Mouse (Mus musculus): ENCODE results near the gene Ddx58.

Ddx58 gene

DNA sequence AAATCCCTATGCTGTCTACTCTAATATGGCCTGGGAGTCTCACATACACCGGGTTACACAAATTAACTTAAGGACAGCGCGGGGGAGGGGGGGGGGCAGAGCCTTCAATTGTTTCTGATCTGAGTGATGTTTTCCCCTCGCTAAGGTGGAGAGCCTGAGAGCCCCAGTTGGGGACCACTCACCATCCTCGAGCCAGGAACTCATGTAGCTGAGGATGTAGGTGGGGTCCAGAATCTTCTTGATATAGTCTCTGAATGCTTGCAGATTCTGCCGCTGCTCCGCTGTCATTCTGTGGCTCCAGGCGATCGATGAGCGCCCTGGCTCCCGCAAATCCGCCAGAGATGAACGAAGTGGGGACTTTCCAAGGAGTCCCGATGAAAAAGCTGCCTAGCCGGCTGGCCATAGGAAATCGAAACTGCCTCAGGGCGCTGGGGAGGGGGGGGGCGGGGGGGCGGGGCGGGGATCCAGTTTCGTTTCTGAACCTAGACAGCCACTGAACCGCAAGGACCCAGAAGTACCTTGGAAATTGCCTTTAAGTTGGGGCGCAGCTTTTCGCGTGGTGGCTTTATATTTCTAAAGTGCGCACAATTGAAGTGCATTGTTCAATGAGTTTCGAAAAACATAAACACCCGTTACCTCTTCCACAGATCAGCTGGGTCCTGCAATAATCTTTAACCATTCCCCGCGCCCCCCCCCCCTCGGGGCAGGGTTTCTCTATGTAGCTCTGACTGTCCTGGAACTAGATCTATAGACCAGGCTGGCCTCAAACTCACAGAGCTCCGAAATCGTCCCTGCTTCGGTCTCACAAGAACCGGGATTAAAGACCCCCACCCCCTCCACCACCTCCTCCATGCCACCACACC is at the start of gene Ddx58:
Gene Ddx58 (minus strand): TSS at position 420 of the 863 bp plus-strand sequence.
- DNase-seq: peak; percentile 53

DNA sequence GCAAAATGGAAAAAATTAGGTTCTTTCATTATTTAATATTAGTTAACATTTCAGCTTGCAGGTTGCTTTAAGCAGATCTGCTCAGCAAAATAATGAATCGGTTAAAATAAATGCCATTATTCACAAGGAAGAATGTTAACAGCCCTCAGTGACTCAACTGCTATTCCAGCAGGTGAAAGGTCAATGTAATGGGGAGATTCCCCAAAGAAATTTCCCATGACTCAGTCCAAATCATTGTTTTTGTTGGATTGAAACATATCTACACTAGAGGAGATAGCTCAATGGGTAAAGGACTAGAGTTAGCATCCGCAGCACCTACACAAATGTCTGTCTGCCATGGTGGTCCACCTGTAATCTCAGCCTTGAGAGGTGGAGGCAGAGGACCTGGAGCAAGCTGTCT is 49.4 kb upstream of the Ddx58 start:
- no peak for DNase-seq

DNA sequence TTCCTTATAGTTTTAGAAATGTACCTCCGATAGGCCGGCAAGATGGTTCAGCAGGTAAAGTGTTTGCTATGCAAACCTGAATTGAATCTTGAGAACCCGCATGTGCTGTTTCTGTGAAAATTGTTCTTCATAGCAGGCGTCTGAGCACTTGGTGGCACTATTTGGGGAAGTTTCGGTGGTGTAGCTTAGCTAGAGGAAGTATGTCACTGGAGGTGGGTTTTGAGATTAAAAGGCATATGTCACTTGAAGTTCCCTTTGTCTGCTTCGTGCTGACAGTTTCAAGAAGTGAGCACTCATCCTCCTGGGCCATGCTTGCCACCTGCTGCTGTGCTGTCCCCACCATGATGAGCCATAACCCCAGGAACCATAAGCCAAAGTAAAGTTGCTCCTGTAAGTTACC is 47.8 kb upstream of the Ddx58 start:
- no peak for DNase-seq

DNA sequence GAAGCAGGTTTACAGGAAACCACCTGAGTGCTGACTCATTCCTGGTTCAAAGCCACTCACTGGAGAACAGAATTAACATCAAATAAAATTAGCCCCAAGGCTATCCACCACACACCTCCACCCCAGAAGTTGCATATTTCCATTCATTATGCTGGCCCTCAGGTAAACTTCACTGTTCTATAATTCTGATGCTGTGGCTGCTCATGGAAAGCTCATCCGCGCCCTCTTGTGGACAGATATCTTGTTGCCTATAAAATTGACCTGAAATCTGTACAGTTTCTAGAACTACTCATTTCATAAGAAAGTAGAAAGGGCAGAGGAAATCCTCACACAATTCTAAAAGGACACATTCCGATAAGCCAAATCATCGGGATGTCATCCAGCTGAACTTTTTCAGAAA is 46.0 kb upstream of the Ddx58 start:
- DNase-seq: peak; percentile 84

DNA sequence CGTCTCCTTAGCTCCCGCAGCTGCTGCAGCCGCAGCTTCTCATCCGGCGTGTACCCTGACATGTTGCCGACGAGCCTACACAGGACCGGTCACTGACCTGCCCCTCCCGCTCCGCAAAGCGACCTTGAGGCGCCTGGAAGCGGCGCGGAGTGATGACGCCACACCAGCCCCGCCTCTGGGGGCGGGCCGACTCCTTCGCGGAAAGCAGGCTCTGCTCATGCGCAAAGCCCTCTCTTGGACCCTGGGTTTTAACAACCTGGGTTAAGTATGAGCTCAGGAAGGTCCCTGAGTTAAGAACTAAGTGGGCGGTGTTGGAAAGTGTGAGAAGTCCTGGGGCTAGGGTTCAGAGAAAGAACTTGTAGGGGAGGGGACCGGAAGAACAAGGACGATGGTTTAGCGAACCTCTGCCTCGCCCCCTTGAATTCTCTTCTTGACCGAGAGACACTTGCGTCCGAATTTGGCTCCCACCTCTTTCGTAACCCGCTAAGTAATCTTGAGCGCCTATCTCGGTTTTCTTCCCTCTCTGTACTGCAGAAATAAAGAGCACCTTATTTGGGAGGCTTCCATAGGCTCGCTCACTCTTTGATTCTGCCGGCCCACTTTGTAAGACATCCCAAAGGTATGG is 39.8 kb upstream of the Ddx58 start, which contains the start of gene Ndufb6:
Gene Ndufb6 (minus strand): TSS at position 146 of the 625 bp plus-strand sequence.
- peak; percentile 97 for DNase-seq

DNA sequence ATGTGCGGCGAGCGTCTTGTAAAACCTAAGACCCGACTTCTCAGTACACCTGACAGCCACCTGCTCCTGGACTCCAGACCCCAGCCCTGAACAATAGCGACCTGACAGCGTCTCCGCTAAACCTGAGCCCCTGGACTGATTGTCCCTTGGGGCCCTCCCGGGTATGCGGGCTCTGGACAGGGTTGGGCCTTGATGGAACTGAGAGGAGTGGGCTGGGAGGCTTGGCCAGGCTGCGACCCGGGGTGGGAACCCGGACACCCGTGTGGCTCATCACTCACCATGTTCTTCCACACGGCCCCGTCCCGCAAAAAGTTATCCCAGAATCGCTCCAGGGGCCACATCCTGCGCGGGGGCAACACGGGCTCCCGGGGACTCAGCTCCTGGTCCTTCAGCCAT is 39.2 kb upstream of the Ddx58 start:
- no peak for DNase-seq

DNA sequence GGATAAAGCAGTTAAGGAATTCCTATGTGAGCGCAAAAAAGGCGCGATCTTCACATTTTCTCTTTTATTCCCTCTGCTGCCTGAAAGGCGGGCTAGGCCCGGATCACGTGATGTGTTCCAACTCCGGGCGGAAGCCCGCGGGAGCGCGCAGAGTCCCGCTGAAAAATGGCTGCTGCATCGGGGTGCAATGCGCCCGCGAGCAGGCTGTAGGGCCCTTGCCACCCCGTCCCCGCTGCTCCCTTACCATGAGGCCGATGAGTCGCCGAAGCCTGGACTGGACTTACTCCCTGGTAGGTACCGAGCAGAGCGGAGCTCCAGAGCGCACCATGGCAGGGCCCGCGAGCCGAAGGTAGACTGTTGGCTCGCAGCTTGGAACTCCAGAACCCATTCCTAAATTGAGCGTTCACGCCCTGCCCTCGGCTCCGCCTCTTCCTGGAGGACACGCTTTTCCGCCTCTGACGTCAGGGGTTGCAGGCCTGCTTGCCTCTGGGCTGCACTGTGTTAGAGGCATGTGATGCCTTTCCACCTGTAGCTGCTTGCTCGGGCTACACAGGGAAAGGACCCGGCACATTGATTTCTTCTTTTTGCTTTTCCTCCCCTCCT is 29.9 kb upstream of the Ddx58 start, which contains the start of the genes Smim27 and Topors:
Gene Smim27 (plus strand): TSS at position 150 of the 603 bp plus-strand sequence.
Gene Topors (minus strand): TSS at position 421 of the 603 bp plus-strand sequence.
- peak; percentile 92 for DNase-seq

DNA sequence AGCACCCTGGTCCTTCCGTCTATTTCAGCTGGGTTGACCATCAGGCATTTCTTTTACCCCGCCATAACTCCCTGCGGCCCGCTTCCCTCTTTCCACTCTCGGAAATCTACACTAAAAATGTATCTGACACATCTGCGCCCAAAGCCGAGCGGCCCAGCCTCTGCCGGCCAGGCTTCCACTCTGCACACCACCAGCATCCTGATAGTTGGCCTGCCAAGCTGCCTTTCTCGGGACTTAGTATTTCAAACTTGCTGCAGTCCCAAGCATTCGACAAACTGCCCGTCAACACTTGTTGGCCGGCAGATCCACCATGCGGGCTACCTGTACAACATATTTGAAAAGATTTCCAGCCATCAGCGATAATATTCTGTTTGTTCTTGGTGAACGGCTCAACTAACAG is 29.2 kb upstream of the Ddx58 start:
- peak; percentile 57 for DNase-seq

DNA sequence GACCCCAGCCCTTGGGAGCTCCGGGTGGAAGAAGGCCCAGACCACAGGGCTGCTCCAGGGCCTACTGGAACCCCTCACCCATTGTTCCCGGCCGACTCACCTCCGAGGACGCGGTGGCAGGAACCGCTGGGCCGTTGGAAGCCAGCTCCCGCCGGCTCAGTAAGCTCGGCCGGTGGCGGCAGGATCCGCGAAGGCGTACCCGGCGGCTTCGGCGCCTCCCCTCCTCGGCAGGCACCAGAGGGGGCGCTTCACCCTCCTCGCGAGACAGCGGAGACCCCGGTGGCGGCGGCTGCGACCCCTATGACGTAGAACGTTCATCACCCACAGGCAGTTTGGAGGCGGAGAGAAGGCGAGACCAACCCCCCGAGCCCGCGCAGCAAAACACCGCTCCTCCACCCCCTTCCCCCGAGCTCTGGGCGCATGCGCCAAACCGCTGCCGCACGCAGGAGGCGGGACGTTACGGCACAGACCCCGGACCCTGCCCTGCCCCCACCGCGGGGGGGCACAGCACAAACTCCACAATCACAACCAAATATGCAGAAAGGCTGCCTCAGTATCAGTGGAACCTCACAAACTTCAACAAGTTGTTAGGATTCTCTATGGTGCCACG is 28.7 kb upstream of the Ddx58 start:
- peak; percentile 97 for DNase-seq

DNA sequence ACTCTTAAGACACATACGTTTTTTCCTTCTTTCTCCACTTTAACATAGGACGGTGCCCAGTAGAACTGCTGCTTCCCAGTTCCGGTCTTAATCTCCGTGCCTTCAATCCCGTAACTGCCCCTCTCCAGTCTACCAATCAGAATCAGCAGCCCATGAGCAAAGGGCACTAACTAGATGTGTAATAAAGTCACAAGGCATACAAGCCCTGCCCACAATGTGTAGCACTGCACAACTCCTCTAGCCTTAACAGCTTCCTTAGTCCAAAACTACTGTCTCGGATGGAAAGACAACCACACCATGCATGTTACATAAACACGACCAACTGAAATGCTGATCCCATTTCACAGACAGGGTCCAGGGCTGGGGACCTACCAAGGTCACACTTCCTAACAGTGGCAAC is 28.1 kb upstream of the Ddx58 start:
- DNase-seq: no peak

DNA sequence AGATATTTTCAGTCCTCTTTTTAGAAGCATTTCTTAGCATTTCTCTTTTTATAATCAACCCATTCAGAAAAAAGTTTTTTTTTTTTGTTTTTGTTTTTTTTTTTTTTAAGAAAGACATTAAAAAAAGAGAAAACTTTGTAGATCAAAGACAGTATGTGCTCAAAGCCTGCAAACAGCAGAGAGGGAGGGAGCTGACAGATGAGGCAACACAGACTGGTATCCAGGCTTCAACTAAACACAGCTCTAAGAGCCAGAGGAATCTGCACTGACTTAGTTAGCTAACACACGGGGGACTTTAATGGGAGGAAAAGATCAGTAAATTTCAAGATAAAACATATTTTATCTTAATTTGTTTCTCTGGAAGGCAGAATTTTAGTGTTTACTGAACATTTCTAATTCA is 24.7 kb upstream of the Ddx58 start:
- no peak for DNase-seq

DNA sequence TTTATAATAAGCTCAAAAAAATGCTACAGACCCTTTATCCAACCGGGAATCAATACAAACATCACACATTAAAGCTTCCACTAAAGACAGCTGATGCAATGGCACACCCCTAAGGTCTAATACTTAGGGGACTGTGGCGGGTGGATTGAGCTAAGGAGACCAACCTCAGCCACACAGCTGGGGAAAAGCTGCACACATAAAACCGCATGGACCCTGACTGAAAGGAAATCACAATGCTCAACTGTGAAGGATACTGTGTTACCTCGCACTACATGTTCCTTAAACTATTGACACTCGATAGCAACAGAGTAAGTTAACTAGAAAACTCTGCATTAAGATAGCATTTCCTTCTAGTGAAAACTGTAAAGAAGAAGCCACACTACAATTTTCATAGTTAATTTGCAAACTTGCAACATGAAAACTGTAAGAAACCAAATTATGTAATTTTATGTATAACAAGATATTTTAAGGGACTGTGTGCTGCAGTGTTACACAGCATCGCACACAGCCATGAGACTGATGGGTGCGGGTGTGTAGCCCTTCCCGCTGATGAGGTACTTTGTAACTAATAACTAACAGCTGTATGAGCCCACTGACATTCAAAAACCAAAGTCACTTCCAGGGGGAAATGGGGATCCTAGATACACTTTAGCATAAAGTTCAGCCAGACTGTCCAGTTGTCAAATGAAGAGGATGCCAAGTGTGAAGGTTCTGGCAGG is 14.9 kb upstream of the Ddx58 start:
- no peak for DNase-seq

DNA sequence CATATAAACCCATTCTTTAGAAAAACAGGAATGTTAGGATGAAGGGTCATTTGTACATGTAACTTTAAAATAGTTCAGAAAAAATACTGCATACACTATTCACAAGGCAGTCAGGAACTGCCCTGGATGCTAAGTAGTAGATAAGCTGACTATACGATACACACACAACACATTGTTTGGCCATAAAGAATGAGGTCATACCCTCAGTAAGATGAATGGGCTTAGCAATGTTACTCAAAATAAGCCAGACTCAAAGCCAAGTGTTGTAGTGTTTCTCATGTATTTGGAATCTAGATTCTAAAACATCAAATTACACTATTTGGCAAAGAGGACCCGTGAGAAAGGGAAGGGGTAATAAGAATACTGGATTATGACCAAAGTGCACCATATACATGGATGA is 14.1 kb upstream of the Ddx58 start:
- DNase-seq: no peak

DNA sequence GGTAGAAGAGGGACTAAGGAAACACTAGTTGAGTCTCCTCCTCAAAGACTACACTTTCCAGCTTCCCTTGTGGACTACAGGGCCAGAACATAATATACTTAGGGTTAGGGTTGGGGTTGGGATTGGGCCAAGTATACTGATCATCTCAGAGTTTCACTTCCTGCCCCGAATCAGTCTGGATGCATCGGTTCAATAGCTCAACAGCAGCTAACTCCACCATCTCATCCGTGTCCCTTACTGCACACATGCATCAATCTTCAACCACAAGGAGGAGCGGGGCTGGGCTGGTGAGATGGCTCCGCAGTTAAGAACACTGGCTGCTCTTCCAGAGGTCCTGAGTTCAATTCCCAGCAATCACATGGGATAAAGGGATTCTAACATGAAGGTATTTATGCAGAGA is 11.4 kb upstream of the Ddx58 start:
- no peak for DNase-seq

DNA sequence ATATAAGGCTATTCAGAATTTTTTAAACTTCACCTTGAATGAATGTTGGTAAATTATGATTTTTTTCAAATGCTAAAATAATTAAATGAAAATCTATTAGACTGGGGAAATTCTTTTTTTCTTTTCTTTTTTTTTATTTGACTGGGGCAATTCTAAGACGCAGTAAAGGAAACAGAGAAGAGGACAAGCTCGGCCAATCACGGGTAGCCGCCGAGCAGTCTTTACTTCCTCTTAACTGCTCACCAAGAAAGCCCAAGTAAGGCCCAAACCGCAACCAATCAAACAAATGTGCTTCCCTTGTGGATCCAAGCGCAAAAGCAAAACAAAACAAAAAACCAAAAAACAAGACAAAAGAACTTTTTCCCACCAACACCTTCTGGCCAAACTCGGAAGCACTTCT is 4.4 kb upstream of the Ddx58 start:
- DNase-seq: no peak

DNA sequence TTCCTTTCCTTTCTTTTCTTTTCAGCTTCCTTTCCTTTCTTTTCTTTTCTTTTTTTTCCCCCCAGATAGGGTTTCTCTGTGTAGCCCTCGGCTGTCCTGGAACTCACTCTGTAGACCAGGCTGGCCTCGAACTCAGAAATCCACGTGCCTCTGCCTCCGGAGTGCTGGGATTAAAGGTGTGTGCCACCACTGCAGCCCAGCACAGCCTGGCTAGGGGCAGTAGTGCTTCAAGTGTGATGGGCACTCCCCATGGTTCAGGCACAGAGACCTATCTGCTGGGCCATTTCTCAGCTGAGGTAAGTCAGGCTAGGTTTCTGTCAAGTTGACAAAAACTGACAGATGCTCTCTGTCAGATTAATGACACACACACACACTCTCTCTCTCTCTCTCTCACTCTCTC is 3.4 kb upstream of the Ddx58 start:
- DNase-seq: no peak

DNA sequence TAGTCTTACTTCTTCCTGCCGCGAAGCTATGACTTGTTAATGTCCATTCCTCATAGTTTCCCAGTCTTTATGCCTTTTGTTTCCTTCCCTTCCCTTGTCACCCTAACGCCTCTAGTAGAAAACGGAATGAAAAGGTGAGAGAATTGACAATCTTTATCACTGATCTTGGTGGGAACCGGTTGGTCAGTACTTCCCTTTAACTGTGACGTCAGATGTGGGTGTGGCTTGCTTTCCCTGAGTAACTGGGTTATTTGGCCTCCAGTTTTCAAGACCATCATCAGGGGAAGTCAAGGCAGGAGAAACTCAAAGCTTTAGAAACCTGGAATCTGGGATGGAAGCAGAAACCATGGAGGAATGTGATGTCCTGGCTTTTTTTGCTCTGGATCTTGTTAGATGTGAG is 2.3 kb upstream of the Ddx58 start:
- DNase-seq: no peak

DNA sequence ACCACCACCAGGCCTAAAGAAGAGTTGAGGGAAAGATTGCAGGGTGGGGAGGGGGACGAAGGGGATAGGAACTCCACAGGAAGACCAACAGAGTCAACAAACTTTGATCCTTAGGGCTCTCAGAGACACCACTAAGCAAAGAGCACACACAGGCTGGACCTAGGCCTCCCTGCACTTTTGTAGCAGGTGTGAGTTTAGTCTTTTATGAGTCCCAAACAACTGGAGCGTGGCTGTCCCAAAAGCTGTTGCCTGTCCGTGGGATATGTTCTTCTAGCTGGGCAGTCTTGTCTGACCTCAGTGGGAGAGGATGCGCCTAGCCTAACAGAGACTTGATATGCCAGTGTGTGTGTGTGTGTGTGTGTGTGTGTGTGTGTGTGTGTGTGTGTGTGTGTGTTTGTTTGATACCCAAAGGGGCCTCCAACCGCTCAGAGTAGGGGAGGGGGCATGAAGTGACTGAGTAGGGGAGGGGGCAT is 680 bp upstream of the Ddx58 start:
- DNase-seq: peak; percentile 18

DNA sequence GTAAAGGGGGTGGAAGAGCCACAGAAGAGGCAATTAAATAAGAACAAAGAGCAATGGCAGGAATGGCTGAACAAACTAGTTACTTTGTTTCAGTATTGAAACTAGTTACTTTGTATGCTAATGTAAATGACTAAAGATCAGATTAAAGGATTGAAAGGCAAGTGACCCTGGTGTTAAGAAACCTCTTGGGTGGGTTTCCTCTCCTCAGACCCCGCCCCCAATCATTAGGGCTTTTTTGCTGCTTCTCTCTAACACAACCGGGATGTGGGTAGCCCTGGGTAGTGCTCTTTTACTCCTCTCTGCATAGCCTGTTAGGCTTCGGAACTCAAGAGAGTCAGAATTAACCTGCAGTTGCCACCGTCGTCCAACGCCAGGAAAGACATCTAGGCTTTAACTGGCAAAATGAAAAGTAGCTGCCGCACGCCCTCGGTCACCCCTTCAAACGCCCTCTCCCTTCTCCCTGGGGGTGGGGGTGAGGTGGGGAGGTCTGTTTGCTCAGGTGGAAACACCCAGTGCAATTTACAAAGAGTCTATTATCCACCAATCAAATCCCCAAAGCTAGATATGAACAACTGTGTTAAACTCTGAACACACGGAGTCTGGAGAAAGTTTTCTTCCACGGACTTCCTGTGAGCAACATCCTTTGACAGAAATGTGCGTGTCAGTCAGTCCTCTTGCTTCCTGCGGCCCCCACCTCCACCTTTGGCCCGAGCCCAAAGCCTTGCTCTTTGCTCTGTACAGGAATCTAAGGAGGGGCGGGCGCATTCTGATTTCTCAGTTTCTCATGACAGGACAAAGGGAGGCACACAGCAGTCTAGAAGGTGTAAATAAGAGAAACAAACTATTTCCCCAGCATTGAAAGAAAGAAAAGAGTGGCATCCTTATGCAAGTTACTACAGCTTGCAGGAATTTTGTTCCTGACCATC is 882 bp downstream of the Ddx58 start:
- peak; percentile 70 for DNase-seq

DNA sequence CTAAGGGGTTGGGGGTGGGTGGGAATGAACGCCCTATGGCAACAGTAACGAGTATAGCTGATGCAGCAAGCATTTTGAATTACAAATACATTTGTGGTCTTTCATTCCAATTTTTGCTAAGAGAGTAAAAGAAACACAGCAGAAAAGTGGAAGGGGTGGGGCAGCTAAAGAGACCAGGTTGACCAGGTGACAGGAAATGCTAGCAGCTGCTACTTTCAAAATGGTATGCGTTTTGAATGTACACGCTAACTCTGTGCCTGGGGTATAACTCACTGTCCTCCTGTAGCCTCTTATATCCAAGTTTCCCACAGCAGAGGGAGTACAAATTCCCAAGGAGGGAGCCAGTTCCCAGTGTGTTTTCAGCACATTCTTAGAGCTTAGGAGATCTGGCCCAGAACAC is 2.8 kb downstream of the Ddx58 start:
- peak; percentile 18 for DNase-seq

DNA sequence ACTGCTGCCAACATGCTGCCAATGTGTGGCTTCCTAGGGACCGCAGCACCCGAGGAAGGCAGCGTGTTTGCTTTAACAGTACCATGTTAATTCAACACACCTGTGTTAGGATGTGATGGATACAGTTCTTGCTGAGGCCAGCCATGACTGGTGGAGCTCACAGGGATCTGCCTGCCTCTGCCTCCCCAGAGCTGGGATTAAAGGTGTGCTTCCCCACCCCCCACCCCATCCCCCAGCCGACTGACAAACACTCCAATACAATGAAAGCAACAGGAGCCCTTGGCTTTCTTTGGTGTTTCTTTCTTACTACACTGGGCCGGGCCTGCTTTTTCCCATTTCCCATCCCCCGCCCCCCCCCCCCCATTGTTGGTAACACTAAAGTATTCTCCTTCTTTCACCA is 5.4 kb downstream of the Ddx58 start:
- no peak for DNase-seq
